Mouse (Mus musculus) cerebellum, adult 2 months (tissue): ENCODE results near the gene Cmah.

Experiments used
- CTCF ChIP-seq: fragments of 200-500 bp; IDR thresholded peaks from 2 replicates; pipeline ENCODE4 v1.5.1; 2011; ENCODE audit warnings: low read depth, mild to moderate bottlenecking, control low read depth, low read length, moderate library complexity, borderline replicate concordance; ENCODE audit not compliant: insufficient read depth
- POLR2A ChIP-seq: fragments of 200-500 bp; IDR thresholded peaks from 2 replicates; pipeline ENCODE4 v1.6.1; 2011; ENCODE audit warnings: low read length, control low read depth, borderline replicate concordance; ENCODE audit not compliant: insufficient read depth

DNA sequence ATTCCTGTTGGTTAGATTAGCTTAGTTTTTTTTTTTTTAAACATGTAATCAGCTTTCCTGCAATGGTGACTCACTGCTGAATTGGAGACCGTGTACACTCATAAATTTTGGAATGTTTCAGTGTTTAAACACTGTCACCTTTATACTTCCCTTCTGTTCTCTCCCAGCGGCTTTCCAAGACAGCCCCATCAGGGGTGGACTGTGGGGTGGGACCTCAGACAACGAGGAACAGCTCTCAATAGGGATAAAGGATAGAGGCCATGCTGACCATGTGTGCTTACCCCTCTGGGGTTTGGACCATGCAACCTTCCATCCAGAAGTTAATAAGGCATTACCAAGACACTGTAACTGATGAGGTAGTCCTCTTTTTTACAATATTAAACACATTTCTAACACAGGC, 5.3 kb downstream of the Cmah start:
- TF ChIP-seq POLR2A (no peak), CTCF (no peak)
